Mouse (Mus musculus) liver, embryonic 14.5 days (tissue): ENCODE data around the gene Chst8. TPM values are rescaled to one million over a fixed set of nuclear protein-coding genes. Genes with fewer than 3 reads are reported as not detected.

Experiments
- ATAC-seq: fragments of 200-750 bp; cut with Nextera tagmentation; 2 replicates; pipeline ENCODE4 v1.8.0; 2017; ENCODE audit warnings: moderate number of reproducible peaks, mild to moderate bottlenecking, moderate library complexity; ENCODE audit not compliant: insufficient read depth
- DNase-seq, 3 experiments: peaks; one replicate each; pipeline ENCODE4 v3.0.0-alpha.2; 2012 to 2013; ENCODE audit warnings: low read depth in 3 of 3, low spot score in 3 of 3
- H3K27ac ChIP-seq: fragments of 300-500 bp; sonication (generic); 2 replicates; pipeline ENCODE4 v1.5.1; 2014; ENCODE audit warnings: moderate library complexity, mild to moderate bottlenecking, control low read depth, inconsistent platforms
- H3K27me3 ChIP-seq: fragments of 300-500 bp; sonication (generic); 2 replicates; pipeline ENCODE4 v1.6.1; 2014; ENCODE audit warnings: mild to moderate bottlenecking, low read length, moderate library complexity; ENCODE audit not compliant: control insufficient read depth, insufficient read depth
- H3K36me3 ChIP-seq: fragments of 300-500 bp; sonication (generic); replicated peaks from 2 replicates; pipeline ENCODE4 v1.6.1; 2014; ENCODE audit warnings: low read depth; ENCODE audit not compliant: control insufficient read depth, insufficient read depth
- H3K4me1 ChIP-seq, 2 experiments: fragments of 200-500 bp in 1 of 2; fragments of 300-500 bp in 1 of 2; sonication (generic) in 1 of 2; replicated peaks; 2 replicates each; pipeline ENCODE4 v1.6.1; 2012 to 2014; ENCODE audit warnings: antibody characterized with exemption in 1 of 2, inconsistent platforms in 1 of 2, low read length in 1 of 2; ENCODE audit not compliant: control insufficient read depth in 2 of 2, insufficient read depth in 2 of 2
- H3K4me2 ChIP-seq: fragments of 300-500 bp; sonication (generic); 2 replicates; pipeline ENCODE4 v1.6.1; 2014; ENCODE audit warnings: low read depth, mild to moderate bottlenecking, control low read depth, moderate library complexity
- H3K4me3 ChIP-seq, 2 experiments: fragments of 200-500 bp in 1 of 2; fragments of 300-500 bp in 1 of 2; sonication (generic) in 1 of 2; 2 replicates each; pipeline ENCODE4 v1.5.1; 2012 to 2014; ENCODE audit warnings: low read depth in 2 of 2, low read length in 2 of 2, mild to moderate bottlenecking in 2 of 2, control low read depth in 1 of 2, inconsistent platforms in 1 of 2, moderate library complexity in 1 of 2; ENCODE audit not compliant: insufficient read depth in 1 of 2
- H3K9ac ChIP-seq: fragments of 300-500 bp; sonication (generic); replicated peaks from 2 replicates; pipeline ENCODE4 v1.6.1; 2014; ENCODE audit warnings: mild to moderate bottlenecking, control low read depth, moderate library complexity
- H3K9me3 ChIP-seq: fragments of 300-500 bp; sonication (generic); 2 replicates; pipeline ENCODE4 v1.6.1; 2016; ENCODE audit warnings: low read length, mixed read lengths; ENCODE audit not compliant: control insufficient read depth
- CTCF ChIP-seq: IDR thresholded peaks from 2 replicates; pipeline ENCODE4 v1.5.1; 2016; ENCODE audit warnings: antibody characterized with exemption, low read depth, control low read depth
- EP300 ChIP-seq: IDR thresholded peaks from 2 replicates; pipeline ENCODE4 v1.6.1; 2016; ENCODE audit warnings: antibody characterized with exemption, low read depth
- WGBS: fragments of 180-500 bp; shearing (Covaris S2); extraction: QIAGEN DNeasy Blood & Tissue Kit; methylation state at CpG from one replicate; pipeline ENCODE4 v1.1.7; 2014; ENCODE audit not compliant: insufficient replicate concordance; 5-methylcytosine and 5-hydroxymethylcytosine counted together
- polyA plus RNA-seq, 2 experiments: library from polyadenylated mRNA; depleted of rRNA in 1 of 2; stranded (reverse) in 1 of 2; unstranded in 1 of 2; fragments of >200 nt; fragmentation: Nextera tagmentation in 1 of 2; extraction: Ambion mirVana in 1 of 2; gene quantifications; 2 replicates each; pipeline versions ENCODE4 v1.2.1 to v1.2.3; 2012 to 2014

The Chst8 gene
- polyA plus RNA-seq, 2 experiments: 0.25 to 0.37 TPM

DNA sequence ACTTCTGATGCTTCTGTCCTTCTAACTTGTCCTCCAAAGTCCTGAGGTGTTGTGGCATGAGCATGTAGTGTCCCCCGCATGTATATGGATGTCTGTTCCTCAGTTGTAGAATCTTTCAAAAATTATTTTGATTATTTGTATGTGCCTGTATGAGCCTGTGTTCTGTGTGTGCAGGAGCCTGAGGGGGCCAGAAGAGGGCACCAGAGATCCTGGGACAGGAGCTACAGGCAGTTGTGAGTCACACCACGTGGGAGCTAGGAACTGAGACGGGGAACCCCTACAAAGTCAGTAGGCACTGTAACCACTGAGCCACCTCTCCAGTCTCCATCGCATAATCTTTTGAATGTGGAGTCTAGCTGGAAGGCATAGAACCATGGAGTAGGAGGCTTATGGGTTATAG is 36.3 kb upstream of the Chst8 start:
- no peak overlapping the region for H3K27ac ChIP-seq
- ATAC-seq: no peak
- DNase-seq: no peak
- TF ChIP-seq CTCF: 0 out of 2 replicates have a peak, but pooled peaks have one; percentile 34
- no peak for TF ChIP-seq EP300
- H3K4me2 ChIP-seq: no peak overlapping the region
- no peaks in the 10 kb centered on the region for H3K9me3 ChIP-seq
- no peak overlapping the region for H3K4me3 ChIP-seq
- no peak overlapping the region for H3K9ac ChIP-seq
- no peaks in the 10 kb centered on the region for H3K36me3 ChIP-seq
- WGBS: 65% methylated on average over 4 of the region's 4 CpGs
- no peaks in the 10 kb centered on the region for H3K27me3 ChIP-seq
- H3K4me1 ChIP-seq: no peaks in the 10 kb centered on the region

DNA sequence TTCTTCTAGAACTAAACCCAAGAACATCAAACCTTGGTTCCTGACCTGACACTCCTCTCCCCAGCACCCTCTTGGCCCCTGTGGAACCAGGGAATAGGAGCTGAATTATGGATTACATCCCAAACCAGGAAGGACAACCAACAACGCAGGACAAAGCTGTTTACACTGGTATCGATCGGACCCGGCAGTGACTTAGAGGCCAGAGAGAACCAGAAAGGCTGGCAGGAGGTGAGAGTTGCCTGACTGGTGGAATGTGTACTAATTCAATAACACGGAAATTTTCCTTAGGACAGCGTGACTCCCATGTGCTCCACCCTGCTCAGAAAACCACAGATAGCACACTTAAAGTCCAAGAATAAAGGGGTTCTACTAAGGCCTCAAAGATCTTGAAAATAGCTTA is 35.4 kb upstream of the Chst8 start:
- H3K9ac ChIP-seq: no peak overlapping the region
- no peak overlapping the region for H3K4me2 ChIP-seq
- no peaks in the 10 kb centered on the region for H3K27me3 ChIP-seq
- ATAC-seq (no peak), DNase-seq (no peak)
- no peaks in the 10 kb centered on the region for H3K4me1 ChIP-seq
- WGBS: 75% methylated on average over 6 of the region's 6 CpGs
- H3K9me3 ChIP-seq: no peaks in the 10 kb centered on the region
- no peak for TF ChIP-seq EP300
- TF ChIP-seq CTCF: no peak
- no peaks in the 10 kb centered on the region for H3K36me3 ChIP-seq
- no peak overlapping the region for H3K4me3 ChIP-seq
- no peak overlapping the region for H3K27ac ChIP-seq

DNA sequence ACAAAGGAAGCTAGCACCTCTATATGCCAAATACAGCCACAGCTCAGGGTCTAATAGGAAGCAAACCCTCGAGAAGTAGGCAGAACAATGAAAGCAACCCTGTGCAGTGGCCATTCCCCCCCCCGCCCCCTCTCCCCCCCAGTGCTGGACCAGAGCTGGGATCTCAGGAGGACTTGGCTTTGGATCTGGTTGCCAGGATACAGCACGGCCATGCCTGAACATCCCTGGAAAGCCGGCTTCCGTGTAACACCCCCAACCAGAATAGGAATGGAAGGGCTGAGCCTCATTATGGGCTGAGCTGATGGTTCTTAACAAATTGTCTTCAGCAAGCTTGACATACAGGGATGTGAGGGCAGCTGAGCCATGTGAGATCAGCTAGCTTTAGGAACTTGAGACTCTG is 34.9 kb upstream of the Chst8 start:
- H3K9ac ChIP-seq: no peak overlapping the region
- no peak overlapping the region for H3K27ac ChIP-seq
- no peaks in the 10 kb centered on the region for H3K27me3 ChIP-seq
- no peaks in the 10 kb centered on the region for H3K4me1 ChIP-seq
- H3K36me3 ChIP-seq: no peaks in the 10 kb centered on the region
- no peaks in the 10 kb centered on the region for H3K9me3 ChIP-seq
- DNase-seq: no peak
- H3K4me3 ChIP-seq: no peak overlapping the region
- H3K4me2 ChIP-seq: no peak overlapping the region
- ATAC-seq: no peak
- no peak for TF ChIP-seq EP300
- TF ChIP-seq CTCF: no peak
- WGBS: 56% methylated on average over 5 of the region's 5 CpGs

DNA sequence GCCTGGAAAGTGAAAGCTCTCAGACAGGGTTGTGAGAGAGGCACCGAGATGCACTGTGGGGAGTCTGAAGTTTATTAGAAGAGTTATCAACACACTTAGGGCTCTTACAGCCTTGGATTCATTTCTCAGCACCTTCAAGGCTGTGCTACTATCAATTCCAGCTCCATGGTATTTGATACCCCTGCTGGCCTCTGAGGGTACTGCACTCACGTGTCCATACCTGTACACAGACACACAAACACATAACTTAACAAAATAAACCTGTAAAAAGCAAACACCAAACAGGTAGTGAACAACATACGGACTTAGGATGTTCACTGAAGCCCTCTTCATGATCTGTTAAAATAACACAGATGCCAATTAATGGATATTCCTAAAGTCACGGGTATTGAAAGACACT is 26.2 kb upstream of the Chst8 start:
- no peak for TF ChIP-seq EP300
- TF ChIP-seq CTCF: peak; percentile 31; the same call in 1 of the 2 replicates
- no peak for ATAC-seq
- no peaks in the 10 kb centered on the region for H3K36me3 ChIP-seq
- no peak overlapping the region for H3K9ac ChIP-seq
- WGBS: 57% methylated on average over 4 of the region's 4 CpGs
- H3K9me3 ChIP-seq: no peaks in the 10 kb centered on the region
- H3K4me2 ChIP-seq: no peak overlapping the region
- no peak overlapping the region for H3K4me3 ChIP-seq
- DNase-seq: no peak
- no peak overlapping the region for H3K27ac ChIP-seq
- no peaks in the 10 kb centered on the region for H3K27me3 ChIP-seq
- H3K4me1 ChIP-seq: no peaks in the 10 kb centered on the region

DNA sequence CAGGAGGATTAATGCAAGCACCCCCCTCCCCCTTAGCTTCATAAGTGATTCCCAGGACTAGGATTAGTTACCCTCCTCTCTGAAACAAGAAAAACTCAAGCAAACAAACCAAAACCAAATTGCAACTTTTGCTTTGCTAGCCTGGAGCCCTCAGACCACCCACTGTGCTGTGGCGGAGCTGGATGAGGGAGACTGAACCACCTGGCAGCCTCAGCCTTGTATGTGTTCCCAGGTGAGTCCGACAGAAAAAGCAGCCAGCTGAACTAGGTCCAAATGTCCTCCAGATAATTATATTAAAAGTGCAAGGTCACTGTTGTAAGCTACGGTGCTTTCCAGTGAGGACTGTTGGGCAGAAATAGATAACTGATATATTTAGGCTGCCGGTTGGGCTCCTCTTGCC is 25.7 kb upstream of the Chst8 start:
- Histone ChIP-seq H3K4me3 (no peak overlapping the region), H3K4me2 (no peak overlapping the region), H3K27ac (no peak overlapping the region), H3K27me3 (no peaks in the 10 kb centered on the region), H3K4me1 (no peaks in the 10 kb centered on the region), H3K36me3 (no peaks in the 10 kb centered on the region), H3K9me3 (no peaks in the 10 kb centered on the region), H3K9ac (no peak overlapping the region)
- DNase-seq (no peak), ATAC-seq (no peak)
- WGBS: 69% methylated on average over 4 of the region's 4 CpGs
- TF ChIP-seq CTCF (no peak), EP300 (no peak)
